Mouse (Mus musculus) embryo, embryonic 10 days (tissue): ENCODE measurements around the gene Gp5.

Experiments used
- DNase-seq: peaks from one replicate; pipeline ENCODE4 v3.0.0-alpha.2; 2015; ENCODE audit warnings: low spot score

Gene Gp5

GRCm38 (mm10) chr16:30278406-30278805 lies 32.2 kb downstream of the Gp5 start:
- no peak for DNase-seq

GRCm38 (mm10) chr16:30275558-30276340 lies 34.8 kb downstream of the Gp5 start:
- no peak for DNase-seq

- DNase-seq, result no peak
These were observed 37.5 kb downstream of the Gp5 start for GRCm38 (mm10) chr16:30273065-30273464.

GRCm38 (mm10) chr16:30271941-30272595 lies 38.5 kb downstream of the Gp5 start:
- no peak for DNase-seq

DNA sequence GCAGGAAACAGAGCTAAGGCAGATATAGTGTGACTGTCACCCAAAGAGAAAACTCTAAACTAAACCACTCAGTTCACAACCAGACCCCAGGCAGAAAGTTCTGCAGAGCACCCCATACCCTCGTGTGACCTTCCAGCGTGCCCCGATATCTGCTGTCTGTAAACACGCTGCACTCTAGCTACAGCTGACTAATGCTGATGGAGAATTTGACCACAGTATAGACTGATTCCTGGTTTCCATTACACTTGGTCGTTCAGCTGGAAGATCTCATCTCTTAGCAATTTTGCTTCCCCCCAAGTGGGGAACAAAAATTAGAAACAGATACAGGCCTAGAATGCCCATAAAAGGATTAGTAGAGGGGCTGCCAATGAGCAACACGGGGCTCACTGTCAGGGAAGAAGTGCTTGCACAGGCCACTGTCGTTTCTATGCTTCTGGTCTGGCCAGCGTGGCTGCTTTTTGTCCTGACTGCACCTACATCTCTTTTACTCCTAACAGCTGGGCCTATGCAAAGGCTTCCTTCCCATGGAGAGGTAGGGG lies 39.3 kb downstream of the Gp5 start:
- no peak for DNase-seq

DNA sequence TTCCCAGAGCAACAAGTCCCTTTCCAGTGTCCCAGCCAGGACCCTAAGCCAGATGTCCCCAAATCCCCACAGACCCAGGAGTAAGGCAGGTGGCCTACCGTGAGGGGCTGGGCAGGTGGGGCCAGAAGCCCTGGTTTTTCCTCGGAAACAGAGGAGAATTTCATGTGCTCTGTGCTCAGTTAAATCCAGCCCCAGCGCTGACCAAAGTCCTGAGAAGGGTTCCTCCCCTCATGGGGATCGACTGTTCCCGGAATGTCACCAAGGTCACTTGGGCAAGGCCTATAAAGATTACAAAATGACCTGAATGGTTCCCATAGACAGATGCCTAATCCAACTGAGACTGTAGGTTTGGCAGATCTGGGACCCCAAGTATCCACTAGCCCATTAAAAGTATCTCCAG lies 43.2 kb downstream of the Gp5 start, which contains the start of gene Cpn2:
Gene Cpn2 (minus strand): TSS at position 141 of the 400 bp plus-strand sequence.
- no peak for DNase-seq

- DNase-seq, result no peak
These were observed 44.0 kb downstream of the Gp5 start for GRCm38 (mm10) chr16:30266561-30266960.

- no peak for DNase-seq
These were observed 45.0 kb downstream of the Gp5 start for GRCm38 (mm10) chr16:30265611-30266010.

DNA sequence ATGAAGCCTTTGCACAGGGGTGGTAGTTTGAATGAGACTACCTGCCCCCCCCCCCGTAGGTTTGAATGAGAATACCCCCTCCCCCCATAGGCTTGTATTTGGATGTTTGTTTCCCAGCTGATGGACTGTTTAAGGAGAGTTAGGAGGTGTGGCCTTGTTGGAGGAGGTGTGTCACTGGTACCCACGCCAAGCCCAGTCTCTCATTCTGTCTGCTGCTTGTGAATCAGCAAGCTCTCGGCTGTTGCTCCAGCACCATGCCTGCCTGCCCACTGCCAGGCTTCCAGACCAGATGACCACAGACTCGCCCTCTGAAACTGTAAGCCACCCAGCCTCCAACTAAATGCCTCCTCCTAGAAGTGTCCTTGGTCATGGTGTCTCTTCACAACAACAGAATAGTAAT lies 47.4 kb downstream of the Gp5 start:
- DNase-seq, result no peak

- peak; percentile 82 for DNase-seq
These were observed 47.9 kb downstream of the Gp5 start for GRCm38 (mm10) chr16:30262664-30263063.

DNA sequence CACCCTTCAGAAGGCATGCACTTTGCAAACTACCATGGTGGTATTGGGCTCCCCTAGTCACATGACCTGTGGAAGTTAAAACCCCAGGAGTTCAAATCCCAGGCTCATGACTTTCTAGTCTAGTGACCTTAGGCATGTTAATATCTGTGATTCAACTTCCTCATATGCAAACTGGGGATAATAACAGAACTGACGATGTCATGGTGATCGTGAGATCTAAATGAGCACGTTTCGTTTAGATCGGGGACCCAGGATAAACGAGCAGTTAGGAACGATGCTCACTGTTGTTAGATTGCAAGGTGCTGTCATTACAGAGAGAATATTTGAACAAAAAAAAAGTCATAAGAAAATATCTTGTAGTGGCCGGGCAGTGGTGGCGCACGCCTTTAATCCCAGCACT lies 48.4 kb downstream of the Gp5 start:
- no peak for DNase-seq

GRCm38 (mm10) chr16:30261341-30261740 lies 49.2 kb downstream of the Gp5 start:
- DNase-seq, result no peak

GRCm38 (mm10) chr16:30260012-30260635 lies 50.5 kb downstream of the Gp5 start:
- DNase-seq, result no peak

- no peak for DNase-seq
These were observed 51.1 kb downstream of the Gp5 start for GRCm38 (mm10) chr16:30259444-30259843.

- DNase-seq, result no peak
These were observed 52.1 kb downstream of the Gp5 start for GRCm38 (mm10) chr16:30258441-30258840.

DNA sequence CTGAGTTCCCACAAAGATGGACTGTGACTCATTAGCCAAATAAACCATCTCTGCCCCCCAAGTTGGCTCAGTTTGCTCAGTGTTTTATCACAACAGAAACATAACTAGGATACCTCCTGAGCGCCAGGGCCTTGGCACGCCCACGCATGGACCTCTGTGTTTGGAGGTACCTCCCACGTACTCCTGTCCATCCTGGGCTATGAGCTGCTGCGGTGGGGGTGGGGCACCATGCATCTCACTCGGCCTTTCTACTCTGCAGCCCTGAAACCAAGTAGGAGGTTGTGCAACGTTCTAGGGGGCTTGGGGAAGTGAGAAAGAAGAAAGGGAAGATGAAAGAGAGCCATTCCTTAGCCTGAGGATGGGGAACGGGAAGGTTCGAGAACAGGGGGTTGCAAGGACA lies 52.9 kb downstream of the Gp5 start:
- no peak for DNase-seq
